Mouse (Mus musculus) urinary bladder, adult 18-20 months (tissue): ENCODE results near the gene Prlh.

Experiments used
- DNase-seq, 2 experiments: peaks; one replicate each; pipeline ENCODE4 v3.0.0; 2022; ENCODE audit warnings: low spot score in 2 of 2, mixed read lengths in 2 of 2

Prlh gene

DNA sequence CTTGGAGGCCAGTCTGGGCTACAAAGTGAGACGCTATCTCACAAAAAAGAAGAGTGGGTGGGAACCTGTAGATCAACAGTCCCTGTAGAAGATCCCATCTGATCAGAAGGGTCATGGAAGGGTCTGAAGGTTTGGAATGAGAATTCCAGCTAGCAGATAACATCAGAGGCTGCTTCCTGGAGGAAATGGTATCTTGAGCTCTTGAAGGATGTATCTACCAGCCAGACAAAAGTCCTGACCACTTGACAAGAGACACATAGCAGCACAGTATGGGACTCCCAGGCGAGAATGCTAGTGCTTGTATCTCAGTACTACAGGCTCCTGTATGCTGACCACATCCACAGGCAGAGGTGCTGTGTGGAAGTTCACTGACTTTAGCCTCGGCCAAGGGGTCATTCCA lies 48.2 kb downstream of the Prlh start:
- no peak for DNase-seq

DNA sequence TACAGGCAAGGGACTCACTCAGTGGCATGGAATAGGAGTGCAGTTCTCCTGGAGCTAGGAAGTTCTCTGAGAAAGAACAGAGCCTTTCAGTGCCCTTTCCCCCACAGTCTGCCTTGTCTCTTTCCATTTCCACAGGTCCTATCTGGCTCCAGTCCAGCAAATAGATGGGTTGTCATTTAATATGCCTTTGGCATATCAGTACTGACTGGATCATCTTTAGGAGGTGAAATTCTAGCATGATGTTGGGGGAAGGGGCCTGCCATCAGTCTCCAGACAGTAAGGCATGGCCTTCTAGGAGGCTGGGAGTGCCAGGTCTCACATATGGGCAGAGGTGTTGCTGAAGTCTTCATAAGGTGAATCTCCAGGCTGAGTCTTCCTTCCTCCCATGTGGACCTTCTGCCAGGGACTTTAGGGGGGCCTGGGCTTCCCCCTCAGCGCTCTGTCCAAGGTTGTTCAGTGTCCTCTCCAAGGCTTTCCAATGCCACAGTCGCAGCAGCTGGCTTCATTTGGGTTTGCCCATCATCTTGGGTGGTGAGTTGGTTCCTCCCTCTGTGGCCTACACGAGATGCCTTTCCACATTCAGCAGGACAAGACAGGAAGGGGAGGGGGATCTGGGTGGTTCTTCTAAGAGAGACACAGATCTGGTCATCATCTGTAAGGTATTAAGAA lies 49.1 kb downstream of the Prlh start:
- no peak for DNase-seq

DNA sequence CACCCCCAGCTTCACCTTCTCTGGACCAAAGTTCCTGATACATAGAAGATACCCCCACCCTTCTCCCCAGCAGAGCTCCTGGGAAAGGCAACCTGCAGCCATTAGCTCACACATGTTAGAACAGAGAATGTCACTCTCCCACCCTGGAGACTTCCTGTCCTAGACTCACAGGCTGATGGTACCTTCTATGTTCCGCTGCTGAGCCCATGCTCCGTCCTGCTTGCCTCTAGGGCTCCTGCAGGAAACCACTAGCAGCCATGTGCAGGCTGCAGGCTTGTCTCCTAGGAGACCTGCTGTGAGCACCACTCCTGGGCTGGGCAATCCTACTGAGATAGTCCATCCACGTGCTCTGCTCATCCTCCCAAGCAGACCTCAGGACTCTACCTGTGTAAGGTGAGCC lies 49.7 kb downstream of the Prlh start:
- no peak for DNase-seq
